Mouse (Mus musculus): ENCODE data around the gene Ppl. TPM values are rescaled to one million over a fixed set of nuclear protein-coding genes. Genes with fewer than 3 reads are reported as not detected.

The Ppl gene
- polyA plus RNA-seq, 1 experiment from 2014 or later, result 0.54 TPM

GRCm38 (mm10) chr16:5113582-5113981 lies 18.6 kb downstream of the Ppl start:
- no peaks in the 10 kb centered on the region for H3K36me3 ChIP-seq (replicated peaks; ENCODE audit: insufficient read depth, low read length)
- H3K9me3 ChIP-seq (ENCODE audit: low read length), result no peaks in the 10 kb centered on the region
- H3K4me3 ChIP-seq (ENCODE audit: low read depth, low read length), result no peak overlapping the region
- DNase-seq (no peak), ATAC-seq (peak; percentile 62)
- TF ChIP-seq CTCF (IDR thresholded peaks at IDR 0.05; ENCODE audit: low read depth), result no peak
- no peak for TF ChIP-seq EP300 (IDR thresholded peaks at IDR 0.05; ENCODE audit: low read depth)
- peaks cover 6% of the 10 kb centered on the region; the same call in 1 of the 2 replicates for H3K4me1 ChIP-seq (ENCODE audit: insufficient read depth)
- H3K27ac ChIP-seq (ENCODE audit: low read depth), result no peak overlapping the region
- WGBS (ENCODE audit: insufficient replicate concordance), result 68% methylated on average over 2 of the region's 2 CpGs
- no peak overlapping the region for H3K9ac ChIP-seq (replicated peaks)
- H3K4me2 ChIP-seq (ENCODE audit: low read depth, low read length), result no peak overlapping the region
- H3K27me3 ChIP-seq (ENCODE audit: insufficient read depth, low read length), result no peaks in the 10 kb centered on the region

GRCm38 (mm10) chr16:5113002-5113550 lies 19.1 kb downstream of the Ppl start:
- Histone ChIP-seq H3K27ac (ENCODE audit: low read depth) (no peak overlapping the region), H3K27me3 (ENCODE audit: insufficient read depth, low read length) (no peaks in the 10 kb centered on the region), H3K4me3 (ENCODE audit: low read depth, low read length) (no peak overlapping the region), H3K4me1 (ENCODE audit: insufficient read depth) (peaks cover 6% of the 10 kb centered on the region; the same call in 1 of the 2 replicates), H3K4me2 (ENCODE audit: low read depth, low read length) (no peak overlapping the region), H3K9ac (replicated peaks) (no peak overlapping the region), H3K36me3 (replicated peaks; ENCODE audit: insufficient read depth, low read length) (no peaks in the 10 kb centered on the region), H3K9me3 (ENCODE audit: low read length) (no peaks in the 10 kb centered on the region)
- ATAC-seq (no peak), DNase-seq (no peak)
- 63% methylated on average over 4 of the region's 4 CpGs for WGBS (ENCODE audit: insufficient replicate concordance)
- no peak for TF ChIP-seq CTCF (IDR thresholded peaks at IDR 0.05; ENCODE audit: low read depth)
- no peak for TF ChIP-seq EP300 (IDR thresholded peaks at IDR 0.05; ENCODE audit: low read depth)

GRCm38 (mm10) chr16:5111021-5111420 lies 21.2 kb downstream of the Ppl start:
- no peak overlapping the region for H3K4me3 ChIP-seq (ENCODE audit: low read depth, low read length)
- WGBS (ENCODE audit: insufficient replicate concordance), result 64% methylated on average over 3 of the region's 3 CpGs
- H3K27ac ChIP-seq (ENCODE audit: low read depth), result no peak overlapping the region
- no peak overlapping the region for H3K9ac ChIP-seq (replicated peaks)
- no peak overlapping the region for H3K4me2 ChIP-seq (ENCODE audit: low read depth, low read length)
- no peak for DNase-seq
- H3K27me3 ChIP-seq (ENCODE audit: insufficient read depth, low read length), result no peaks in the 10 kb centered on the region
- peaks cover 6% of the 10 kb centered on the region; the same call in 1 of the 2 replicates for H3K4me1 ChIP-seq (ENCODE audit: insufficient read depth)
- ATAC-seq, result no peak
- H3K9me3 ChIP-seq (ENCODE audit: low read length), result no peaks in the 10 kb centered on the region
- TF ChIP-seq CTCF (IDR thresholded peaks at IDR 0.05; ENCODE audit: low read depth), result no peak
- TF ChIP-seq EP300 (IDR thresholded peaks at IDR 0.05; ENCODE audit: low read depth), result no peak
- no peaks in the 10 kb centered on the region for H3K36me3 ChIP-seq (replicated peaks; ENCODE audit: insufficient read depth, low read length)

- Histone ChIP-seq H3K9me3 (ENCODE audit: low read length) (no peaks in the 10 kb centered on the region), H3K4me2 (ENCODE audit: low read depth, low read length) (peak overlapping the region; percentile 22; the same call in 1 of the 2 replicates), H3K4me3 (ENCODE audit: low read depth, low read length) (no peak overlapping the region), H3K27ac (ENCODE audit: low read depth) (peak overlapping the region; percentile 11; the same call in 1 of the 2 replicates), H3K4me1 (ENCODE audit: insufficient read depth) (peaks cover 6% of the 10 kb centered on the region; the same call in 1 of the 2 replicates), H3K36me3 (replicated peaks; ENCODE audit: insufficient read depth, low read length) (no peaks in the 10 kb centered on the region), H3K9ac (replicated peaks) (no peak overlapping the region), H3K27me3 (ENCODE audit: insufficient read depth, low read length) (no peaks in the 10 kb centered on the region)
- peak; percentile 49 for DNase-seq
- ATAC-seq, result peak; percentile 78
- WGBS (ENCODE audit: insufficient replicate concordance), result 58% methylated on average over 7 of the region's 7 CpGs
- TF ChIP-seq EP300 (IDR thresholded peaks at IDR 0.05; ENCODE audit: low read depth) (no peak), CTCF (IDR thresholded peaks at IDR 0.05; ENCODE audit: low read depth) (no peak)
Measured at GRCm38 (mm10) chr16:5109877-5110276, 22.3 kb downstream of the Ppl start.

GRCm38 (mm10) chr16:5101000-5101399 lies 31.2 kb downstream of the Ppl start:
- ATAC-seq, result no peak
- 61% methylated on average over 6 of the region's 6 CpGs for WGBS (ENCODE audit: insufficient replicate concordance)
- Histone ChIP-seq H3K9ac (replicated peaks) (no peak overlapping the region), H3K9me3 (ENCODE audit: low read length) (no peaks in the 10 kb centered on the region), H3K36me3 (replicated peaks; ENCODE audit: insufficient read depth, low read length) (no peaks in the 10 kb centered on the region), H3K4me3 (ENCODE audit: low read depth, low read length) (no peak overlapping the region), H3K4me2 (ENCODE audit: low read depth, low read length) (no peak overlapping the region), H3K27me3 (ENCODE audit: insufficient read depth, low read length) (no peaks in the 10 kb centered on the region), H3K27ac (ENCODE audit: low read depth) (no peak overlapping the region), H3K4me1 (ENCODE audit: insufficient read depth) (no peaks in the 10 kb centered on the region)
- DNase-seq, result no peak
- TF ChIP-seq EP300 (IDR thresholded peaks at IDR 0.05; ENCODE audit: low read depth), result no peak

GRCm38 (mm10) chr16:5096504-5096903 lies 35.7 kb downstream of the Ppl start:
- no peak for TF ChIP-seq EP300 (IDR thresholded peaks at IDR 0.05; ENCODE audit: low read depth)
- TF ChIP-seq CTCF (IDR thresholded peaks at IDR 0.05; ENCODE audit: low read depth), result no peak
- Histone ChIP-seq H3K27ac (ENCODE audit: low read depth) (no peak overlapping the region), H3K4me3 (ENCODE audit: low read depth, low read length) (no peak overlapping the region), H3K9ac (replicated peaks) (no peak overlapping the region), H3K4me2 (ENCODE audit: low read depth, low read length) (no peak overlapping the region), H3K9me3 (ENCODE audit: low read length) (no peaks in the 10 kb centered on the region), H3K27me3 (ENCODE audit: insufficient read depth, low read length) (no peaks in the 10 kb centered on the region), H3K4me1 (ENCODE audit: insufficient read depth) (no peaks in the 10 kb centered on the region), H3K36me3 (replicated peaks; ENCODE audit: insufficient read depth, low read length) (no peaks in the 10 kb centered on the region)
- ATAC-seq, result no peak
- DNase-seq, result no peak
- WGBS (ENCODE audit: insufficient replicate concordance), result 90% methylated on average over 8 of the region's 8 CpGs

All from liver, postnatal 0 days (tissue).